9 mouse cellular contexts compared by ENCODE assay signal in genomic region chr4:111907926-111908325, GRCm38 (mm10). TPM values are rescaled to one million over a fixed set of nuclear protein-coding genes. Genes with fewer than 3 reads are reported as not detected.
A peak's percentile ranks its signal among the peaks of the same experiment; 100 is the strongest.
DNase-seq lines count a peak whose midpoint lies in the region; ATAC-seq and TF ChIP-seq lines count a peak whose summit lies in the region.
"Had no signal": no experiment of that assay in that cellular context is flagged by ENCODE, and none has a peak within 500 bp of the region (broad histone marks: within the 10 kb centered on the region; RNA-seq: fewer than 3 reads in every experiment).

No protein-coding gene starts in this region.

- H3K4me3 ChIP-seq in liver, adult 2 months (ENCODE audit: insufficient read depth, low read depth, low read length), result no peak overlapping the region
- no peak overlapping the region for H3K4me3 ChIP-seq in liver, embryonic 12.5 days
- no peak overlapping the region for H3K4me3 ChIP-seq in neural tube, embryonic 15.5 days (replicated peaks)

- peak; percentile 5 for DNase-seq in cerebellum, adult 9-10 months
- DNase-seq in cerebellum, postnatal 36 days, result no peak
- DNase-seq in liver, adult 2 months (ENCODE audit: extremely low read depth, low read depth, low spot score), result peak; percentile 24
- no peak for DNase-seq in gastrocnemius, postnatal 4 days (ENCODE audit: low spot score in 2 of 2)
- DNase-seq in layer of hippocampus, postnatal 25 days (ENCODE audit: extremely low spot score in 1 of 2, low spot score in 1 of 2), result no peak

- no peaks in the 10 kb centered on the region for H3K27me3 ChIP-seq in liver, adult 2 months (ENCODE audit: control insufficient read depth, insufficient read depth, low read length)
- H3K27me3 ChIP-seq in liver, embryonic 12.5 days (replicated peaks), result no peaks in the 10 kb centered on the region
- no peaks in the 10 kb centered on the region for H3K27me3 ChIP-seq in neural tube, embryonic 15.5 days (replicated peaks)

- no peaks in the 10 kb centered on the region for H3K9me3 ChIP-seq in liver, embryonic 12.5 days (replicated peaks)
- no peaks in the 10 kb centered on the region for H3K9me3 ChIP-seq in neural tube, embryonic 15.5 days (replicated peaks)

- H3K4me1 ChIP-seq in liver, adult 2 months (ENCODE audit: control insufficient read depth, insufficient read depth, low read length), result no peaks in the 10 kb centered on the region
- no peaks in the 10 kb centered on the region for H3K4me1 ChIP-seq in liver, embryonic 12.5 days
- no peaks in the 10 kb centered on the region for H3K4me1 ChIP-seq in neural tube, embryonic 15.5 days

- 21% methylated on average over 2 of the region's 2 CpGs for WGBS in liver, adult 2 months
- WGBS in liver, embryonic 12.5 days (ENCODE audit: insufficient replicate concordance), result 29% methylated on average over 2 of the region's 2 CpGs
- WGBS in neural tube, embryonic 15.5 days, result 48% methylated on average over 2 of the region's 2 CpGs

- peak; percentile 31; the same call in 1 of the 2 replicates for TF ChIP-seq CTCF in liver, adult 2 months (IDR thresholded peaks at IDR 0.05; ENCODE audit: low read depth, low read length)

- no peaks in the 10 kb centered on the region for H3K79me2 ChIP-seq in liver, adult 2 months (ENCODE audit: control insufficient read depth, insufficient read depth, low read length)

- H3K27ac ChIP-seq in liver, adult 2 months (replicated peaks; ENCODE audit: insufficient read depth, low read depth, low read length), result no peak overlapping the region
- H3K27ac ChIP-seq in liver, embryonic 12.5 days, result no peak overlapping the region
- H3K27ac ChIP-seq in neural tube, embryonic 15.5 days (replicated peaks), result no peak overlapping the region

- TF ChIP-seq POLR2A in liver, adult 2 months (IDR thresholded peaks at IDR 0.05; ENCODE audit: extremely low read depth, insufficient read depth, low read length), result no peak

- H3K9ac ChIP-seq in liver, adult 2 months (ENCODE audit: low read depth, low read length), result no peak overlapping the region
- H3K9ac ChIP-seq in liver, embryonic 12.5 days, result no peak overlapping the region
- no peak overlapping the region for H3K9ac ChIP-seq in neural tube, embryonic 15.5 days (replicated peaks)

- H3K4me2 ChIP-seq in liver, embryonic 12.5 days, result no peak overlapping the region
- no peak overlapping the region for H3K4me2 ChIP-seq in neural tube, embryonic 15.5 days

- no peak for ATAC-seq in liver, embryonic 12.5 days
- ATAC-seq in granulocyte monocyte progenitor cell, adult 5-6 weeks (replicated peaks; ENCODE audit: poor library complexity, severe bottlenecking), result peak; percentile 83
- peak; percentile 76; the same call in 1 of the 2 replicates for ATAC-seq in neural tube, embryonic 15.5 days (ENCODE audit: low FRiP score)

- H3K36me3 ChIP-seq in liver, adult 2 months (ENCODE audit: control insufficient read depth, insufficient read depth, low read length), result no peaks in the 10 kb centered on the region
- no peaks in the 10 kb centered on the region for H3K36me3 ChIP-seq in liver, embryonic 12.5 days
- no peaks in the 10 kb centered on the region for H3K36me3 ChIP-seq in neural tube, embryonic 15.5 days

RNA-seq across cellular contexts. Expression of gene Slc5a9, which starts 5.2 kb away (rescaled TPM):
- not detected in 2 replicates for total RNA-seq in liver, adult 2 months (2014; rRNA removed)
- not detected in 2 replicates for polyA plus RNA-seq in liver, adult 2 months (2012; rRNA removed)
- not detected in 2 replicates for polyA plus RNA-seq in liver, embryonic 12.5 days (2016; fragmentation: Nextera tagmentation; extraction: Ambion mirVana)
- total RNA-seq in granulocyte monocyte progenitor cell, adult 5-6 weeks (2014; fragmentation: Nextera tagmentation), result not detected in 2 replicates
- total RNA-seq in granulocyte monocyte progenitor cell, adult 5-6 weeks (2017), result not detected in 2 replicates
- 13.2 TPM in 1 of 2 replicates, not detected in the other for polyA plus RNA-seq in neural tube, embryonic 15.5 days (2015; fragmentation: Nextera tagmentation; extraction: Ambion mirVana)
- not detected for total RNA-seq in gastrocnemius, postnatal 4 days (2021)
- total RNA-seq in layer of hippocampus, postnatal 25 days (2021), result not detected

RNA-seq across cellular contexts. Expression of gene Skint8, which starts 11.3 kb away (rescaled TPM):
- total RNA-seq in liver, adult 2 months (2014; rRNA removed), result not detected in 2 replicates
- polyA plus RNA-seq in liver, adult 2 months (2012; rRNA removed), result not detected in 2 replicates
- not detected in 2 replicates for polyA plus RNA-seq in liver, embryonic 12.5 days (2016; fragmentation: Nextera tagmentation; extraction: Ambion mirVana)
- total RNA-seq in granulocyte monocyte progenitor cell, adult 5-6 weeks (2014; fragmentation: Nextera tagmentation), result not detected in 2 replicates
- not detected in 2 replicates for total RNA-seq in granulocyte monocyte progenitor cell, adult 5-6 weeks (2017)
- 0.84 TPM in 1 of 2 replicates, not detected in the other for polyA plus RNA-seq in neural tube, embryonic 15.5 days (2015; fragmentation: Nextera tagmentation; extraction: Ambion mirVana)
- not detected for total RNA-seq in gastrocnemius, postnatal 4 days (2021)
- total RNA-seq in layer of hippocampus, postnatal 25 days (2021), result not detected
- polyA plus RNA-seq: heart, embryonic 14.5 days had no signal

Comparison
In these comparisons a context has a peak if more than half of its experiments do, and no peak if none do; other contexts are left out.
1. DNase-seq: peak in cerebellum, adult 9-10 months (single experiment) and liver, adult 2 months (single experiment); none in cerebellum, postnatal 36 days (0 of 2), gastrocnemius, postnatal 4 days (0 of 2) and layer of hippocampus, postnatal 25 days (0 of 2).